Mouse (Mus musculus) lung, adult 2 months (tissue): ENCODE results near the gene Sptbn2.

ENCODE experiments used
- CTCF ChIP-seq: fragments of 200-500 bp; IDR thresholded peaks from 2 replicates; pipeline ENCODE4 v1.5.1; 2011; ENCODE audit warnings: mild to moderate bottlenecking, low read length, control low read depth; ENCODE audit not compliant: insufficient read depth
- POLR2A ChIP-seq: fragments of 200-500 bp; IDR thresholded peaks from 2 replicates; pipeline ENCODE4 v1.6.1; 2011; ENCODE audit warnings: low read depth, mild to moderate bottlenecking, control low read depth, low read length, borderline replicate concordance; ENCODE audit errors: extremely low read depth

- TF ChIP-seq CTCF (no peak), POLR2A (no peak)
These were observed 22.1 kb downstream of the Sptbn2 start for GRCm38 (mm10) chr19:4733052-4733451.
